ENCODE assay signal across 10 mouse cellular contexts in the genomic region with DNA sequence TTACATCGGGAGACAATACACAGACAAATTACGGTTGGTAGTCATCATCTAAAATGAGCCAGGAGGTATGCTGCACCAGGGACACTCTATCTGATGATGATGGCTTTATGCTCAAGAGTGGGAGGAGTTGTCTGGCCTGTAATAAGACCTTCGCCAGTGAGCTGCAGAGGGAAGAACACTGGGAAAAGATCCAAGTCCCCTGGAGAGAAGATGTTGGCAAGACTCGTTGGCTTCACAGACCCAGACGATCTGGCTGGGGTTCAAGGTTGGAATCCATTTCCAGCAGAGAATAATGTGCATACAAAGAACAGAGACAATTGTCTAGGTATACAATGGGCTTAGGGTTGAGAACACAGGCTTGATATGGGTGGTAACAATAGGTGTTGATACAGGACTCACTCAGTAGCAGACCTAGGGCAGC. TPM values are rescaled to one million over a fixed set of nuclear protein-coding genes. Genes with fewer than 3 reads are reported as not detected.
DNase-seq lines count a peak whose midpoint lies in the region; ATAC-seq and TF ChIP-seq lines count a peak whose summit lies in the region.
"Had no signal": no experiment of that assay in that cellular context is flagged by ENCODE, and none has a peak within 500 bp of the region (broad histone marks: within the 10 kb centered on the region; RNA-seq: fewer than 3 reads in every experiment).

No protein-coding gene starts in this region.

- no peaks in the 10 kb centered on the region for H3K36me3 ChIP-seq in intestine, embryonic 15.5 days
- no peaks in the 10 kb centered on the region for H3K36me3 ChIP-seq in intestine, postnatal 0 days (ENCODE audit: control insufficient read depth, insufficient read depth)
- H3K36me3 ChIP-seq in liver, embryonic 12.5 days, result no peaks in the 10 kb centered on the region
- H3K36me3 ChIP-seq: embryonic facial prominence, embryonic 13.5 days; neural tube, embryonic 13.5 days had no signal

- no peak overlapping the region for H3K27ac ChIP-seq in intestine, embryonic 15.5 days
- no peak overlapping the region for H3K27ac ChIP-seq in intestine, postnatal 0 days (ENCODE audit: low read depth, low read length)
- H3K27ac ChIP-seq in liver, embryonic 12.5 days, result no peak overlapping the region
- H3K27ac ChIP-seq: embryonic facial prominence, embryonic 13.5 days; neural tube, embryonic 13.5 days had no signal

- no peaks in the 10 kb centered on the region for H3K4me1 ChIP-seq in intestine, embryonic 15.5 days (replicated peaks)
- H3K4me1 ChIP-seq in intestine, postnatal 0 days (replicated peaks; ENCODE audit: control insufficient read depth, insufficient read depth, low read length), result no peaks in the 10 kb centered on the region
- no peaks in the 10 kb centered on the region for H3K4me1 ChIP-seq in liver, embryonic 12.5 days
- H3K4me1 ChIP-seq: embryonic facial prominence, embryonic 13.5 days; neural tube, embryonic 13.5 days had no signal

- peak; percentile 89 for DNase-seq in Muller cell, postnatal 12 days (ENCODE audit: inconsistent ontology term)
- DNase-seq in brain, adult 2 months (ENCODE audit: low read depth, low spot score), result peak; percentile 79
- peak; percentile 63 to 73 for DNase-seq in heart, postnatal 10 days
- no peak for DNase-seq in thymus, adult 18-20 months

- no peaks in the 10 kb centered on the region for H3K27me3 ChIP-seq in intestine, embryonic 15.5 days (replicated peaks)
- H3K27me3 ChIP-seq in intestine, postnatal 0 days (replicated peaks; ENCODE audit: control insufficient read depth, insufficient read depth, low read length), result no peaks in the 10 kb centered on the region
- no peaks in the 10 kb centered on the region for H3K27me3 ChIP-seq in liver, embryonic 12.5 days (replicated peaks)
- H3K27me3 ChIP-seq: embryonic facial prominence, embryonic 13.5 days; neural tube, embryonic 13.5 days had no signal

- H3K9me3 ChIP-seq in intestine, embryonic 15.5 days, result no peaks in the 10 kb centered on the region
- no peaks in the 10 kb centered on the region for H3K9me3 ChIP-seq in intestine, postnatal 0 days (ENCODE audit: control insufficient read depth)
- no peaks in the 10 kb centered on the region for H3K9me3 ChIP-seq in liver, embryonic 12.5 days (replicated peaks)
- H3K9me3 ChIP-seq: embryonic facial prominence, embryonic 13.5 days; neural tube, embryonic 13.5 days had no signal

- no peak overlapping the region for H3K4me2 ChIP-seq in intestine, embryonic 15.5 days (replicated peaks)
- H3K4me2 ChIP-seq in intestine, postnatal 0 days (replicated peaks; ENCODE audit: low read depth), result no peak overlapping the region
- no peak overlapping the region for H3K4me2 ChIP-seq in liver, embryonic 12.5 days
- H3K4me2 ChIP-seq: embryonic facial prominence, embryonic 13.5 days; neural tube, embryonic 13.5 days had no signal

- WGBS in intestine, embryonic 15.5 days, result 43% methylated on average over 5 of the region's 5 CpGs
- 52% methylated on average over 5 of the region's 5 CpGs for WGBS in intestine, postnatal 0 days
- WGBS in liver, embryonic 12.5 days (ENCODE audit: insufficient replicate concordance), result 69% methylated on average over 5 of the region's 5 CpGs

- H3K4me3 ChIP-seq in intestine, embryonic 15.5 days (replicated peaks), result no peak overlapping the region
- H3K4me3 ChIP-seq in intestine, postnatal 0 days (ENCODE audit: low read depth, low read length), result no peak overlapping the region
- no peak overlapping the region for H3K4me3 ChIP-seq in liver, embryonic 12.5 days
- H3K4me3 ChIP-seq: embryonic facial prominence, embryonic 13.5 days; neural tube, embryonic 13.5 days had no signal

- peak; percentile 53 for ATAC-seq in intestine, embryonic 15.5 days
- ATAC-seq in intestine, postnatal 0 days, result no peak
- ATAC-seq in megakaryocyte, adult 5-6 weeks (ENCODE audit: poor library complexity, severe bottlenecking), result no peak
- no peak for ATAC-seq in liver, embryonic 12.5 days

- no peak overlapping the region for H3K9ac ChIP-seq in intestine, embryonic 15.5 days
- H3K9ac ChIP-seq in intestine, postnatal 0 days (ENCODE audit: low read depth, low read length), result no peak overlapping the region
- H3K9ac ChIP-seq in liver, embryonic 12.5 days, result no peak overlapping the region
- H3K9ac ChIP-seq: embryonic facial prominence, embryonic 13.5 days; neural tube, embryonic 13.5 days had no signal

- intact Hi-C loops in heart, postnatal 10 days (cut with DNase I), result no loop called here

- TF ChIP-seq CTCF in intestine, postnatal 0 days (IDR thresholded peaks at IDR 0.05; ENCODE audit: low read depth), result no peak

RNA-seq across cellular contexts. Expression of a gene that starts 17.1 kb away (rescaled TPM):
- polyA plus RNA-seq in intestine, embryonic 15.5 days (2015; fragmentation: Nextera tagmentation; extraction: Ambion mirVana), result 5.6 and 7.3 TPM in 2 replicates
- 3.6 and 4.2 TPM in 2 replicates for polyA plus RNA-seq in intestine, postnatal 0 days (2015; fragmentation: Nextera tagmentation; extraction: Ambion mirVana)
- 1 to 10 TPM; 2.6 to 3.0 TPM for total RNA-seq in heart, postnatal 10 days (2021)
- 3.3 TPM in 2 replicates for total RNA-seq in megakaryocyte, adult 5-6 weeks (2015)
- 3.3 TPM in 2 replicates for total RNA-seq in megakaryocyte, adult 5-6 weeks (2017)
- polyA plus RNA-seq in liver, embryonic 12.5 days (2016; fragmentation: Nextera tagmentation; extraction: Ambion mirVana), result 6.1 and 6.2 TPM in 2 replicates

Comparison
In these comparisons a context has a peak if more than half of its experiments do, and no peak if none do; other contexts are left out.
1. DNase-seq: peak in Muller cell, postnatal 12 days (single experiment), brain, adult 2 months (single experiment) and heart, postnatal 10 days (2 of 2); none in thymus, adult 18-20 months (0 of 2).